Mouse (Mus musculus): ENCODE results near the gene Rpl13. TPM values are rescaled to one million over a fixed set of nuclear protein-coding genes. Genes with fewer than 3 reads are reported as not detected.

The Rpl13 gene
- total and polyA plus RNA-seq, 3 experiments, result 1,306 to 3,113 TPM; not detected in 1

DNA sequence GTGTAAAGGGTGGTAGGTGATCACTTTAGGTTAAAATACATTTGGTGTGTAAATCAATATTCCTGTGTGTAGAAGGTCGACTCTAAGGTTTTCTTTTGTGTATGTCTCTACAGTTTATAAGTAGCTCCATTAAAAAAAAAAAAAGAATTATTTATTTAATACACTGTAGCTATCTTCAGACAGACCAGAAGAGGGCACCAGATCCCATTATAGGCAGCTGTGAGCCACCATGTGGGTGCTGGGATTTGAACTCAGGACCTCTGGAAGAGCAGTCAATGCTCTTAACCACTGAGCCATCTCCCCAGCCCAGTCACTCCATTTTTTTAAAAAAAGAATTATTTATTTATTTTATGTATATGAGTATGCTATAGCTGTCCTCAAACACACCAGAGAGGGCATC is 5.9 kb downstream of the Rpl13 start:
- no peaks in the 10 kb centered on the region for H3K9me3 ChIP-seq (replicated peaks; ENCODE audit: insufficient read depth, low read length)
- no peak overlapping the region for H3K4me3 ChIP-seq (ENCODE audit: control insufficient read depth in 1 of 2, insufficient read depth in 1 of 2, low read depth in 2 of 2, low read length in 2 of 2)
- TF ChIP-seq ZMIZ1 (IDR thresholded peaks at IDR 0.05; ENCODE audit: low read depth, low read length), result no peak
- TF ChIP-seq SMC3 (IDR thresholded peaks at IDR 0.05; ENCODE audit: low read depth, low read length), result peak; percentile 41
- no peak for TF ChIP-seq NRF1 (IDR thresholded peaks at IDR 0.05; ENCODE audit: insufficient read depth, low read depth, low read length, poor library complexity, severe bottlenecking)
- no peak for TF ChIP-seq NELFE (IDR thresholded peaks at IDR 0.05; ENCODE audit: low read depth, low read length)
- peak; percentile 49 for TF ChIP-seq RAD21 (IDR thresholded peaks at IDR 0.05; ENCODE audit: low read depth, low read length)
- TF ChIP-seq ZC3H11A (IDR thresholded peaks at IDR 0.05; ENCODE audit: low read depth, low read length), result 0 out of 2 replicates have a peak, but pooled peaks have one; percentile 11
- peak; percentile 33 to 51 (median 44); a peak in 4 of 6 replicates for TF ChIP-seq CTCF (IDR thresholded peaks at IDR 0.05 in 2 of 3, conservative IDR thresholded peaks at IDR 0.05 in 1 of 3; ENCODE audit: control insufficient read depth in 1 of 3, insufficient read depth in 1 of 3, low read depth in 2 of 3, low read length in 3 of 3, poor library complexity in 1 of 3, severe bottlenecking in 1 of 3)
- TF ChIP-seq ZNF384 (IDR thresholded peaks at IDR 0.05; ENCODE audit: low read depth, low read length), result peak; percentile 91
- 0 out of 2 replicates have a peak, but pooled peaks have one; percentile 41 for TF ChIP-seq MYC (IDR thresholded peaks at IDR 0.05; ENCODE audit: low read depth, low read length)
- H3K36me3 ChIP-seq (ENCODE audit: control insufficient read depth in 1 of 2, insufficient read depth in 2 of 2, low read length in 2 of 2), result peaks cover 14 to 15% of the 10 kb centered on the region in 2 experiments
- H3K4me1 ChIP-seq (ENCODE audit: control insufficient read depth in 1 of 2, insufficient read depth in 2 of 2, low read length in 2 of 2), result peaks cover 4 to 8% of the 10 kb centered on the region in 2 experiments; a peak in 2 of 4 replicates
- DNase-seq (ENCODE audit: low read depth, low spot score), result peak; percentile 50
- H3K27me3 ChIP-seq (ENCODE audit: control insufficient read depth in 1 of 2, insufficient read depth in 2 of 2, low read length in 2 of 2), result no peaks in the 10 kb centered on the region
- H3K27ac ChIP-seq (ENCODE audit: control insufficient read depth, low read depth, low read length), result no peak overlapping the region
- no peak overlapping the region for H3K9ac ChIP-seq (ENCODE audit: control insufficient read depth, low read depth, low read length, poor library complexity, severe bottlenecking)
- H3K79me2 ChIP-seq (ENCODE audit: control insufficient read depth, insufficient read depth, low read length, poor library complexity), result peaks cover 15% of the 10 kb centered on the region

- DNase-seq (ENCODE audit: low read depth, low spot score), result no peak
- peaks cover 6% of the 10 kb centered on the region for H3K79me2 ChIP-seq (ENCODE audit: control insufficient read depth, insufficient read depth, low read length, poor library complexity)
Measured at GRCm38 (mm10) chr8:123108953-123109352, 6.8 kb downstream of the Rpl13 start.

More at GRCm38 (mm10) chr8:123108953-123109352, 6.8 kb downstream of the Rpl13 start:
- Histone ChIP-seq H3K4me1 (ENCODE audit: control insufficient read depth in 1 of 2, insufficient read depth in 2 of 2, low read length in 2 of 2) (peaks cover 7 to 11% of the 10 kb centered on the region in 2 experiments), H3K27me3 (ENCODE audit: control insufficient read depth in 1 of 2, insufficient read depth in 2 of 2, low read length in 2 of 2) (no peaks in the 10 kb centered on the region), H3K4me3 (ENCODE audit: control insufficient read depth in 1 of 2, insufficient read depth in 1 of 2, low read depth in 2 of 2, low read length in 2 of 2) (no peak overlapping the region), H3K9me3 (replicated peaks; ENCODE audit: insufficient read depth, low read length) (no peaks in the 10 kb centered on the region), H3K9ac (ENCODE audit: control insufficient read depth, low read depth, low read length, poor library complexity, severe bottlenecking) (no peak overlapping the region), H3K27ac (ENCODE audit: control insufficient read depth, low read depth, low read length) (no peak overlapping the region), H3K36me3 (ENCODE audit: control insufficient read depth in 1 of 2, insufficient read depth in 2 of 2, low read length in 2 of 2) (peaks cover 6 to 15% of the 10 kb centered on the region in 2 experiments)
- TF ChIP-seq MAZ (IDR thresholded peaks at IDR 0.05; ENCODE audit: low read depth, low read length), result no peak
- no peak for TF ChIP-seq NELFE (IDR thresholded peaks at IDR 0.05; ENCODE audit: low read depth, low read length)
- no peak for TF ChIP-seq MYC (IDR thresholded peaks at IDR 0.05; ENCODE audit: low read depth, low read length)
- TF ChIP-seq MYB (IDR thresholded peaks at IDR 0.05; ENCODE audit: low read depth, low read length), result no peak
- no peak for TF ChIP-seq TBP (IDR thresholded peaks at IDR 0.05; ENCODE audit: low read depth, low read length)
- TF ChIP-seq CTCF (IDR thresholded peaks at IDR 0.05 in 2 of 3, conservative IDR thresholded peaks at IDR 0.05 in 1 of 3; ENCODE audit: control insufficient read depth in 1 of 3, insufficient read depth in 1 of 3, low read depth in 2 of 3, low read length in 3 of 3, poor library complexity in 1 of 3, severe bottlenecking in 1 of 3), result no peak
- no peak for TF ChIP-seq TCF12 (IDR thresholded peaks at IDR 0.05; ENCODE audit: low read depth, low read length)
- no peak for TF ChIP-seq MAX (IDR thresholded peaks at IDR 0.05; ENCODE audit: low read length)
- TF ChIP-seq ZMIZ1 (IDR thresholded peaks at IDR 0.05; ENCODE audit: low read depth, low read length), result no peak
- no peak for TF ChIP-seq GABPA (IDR thresholded peaks at IDR 0.05; ENCODE audit: low read depth, low read length)
- TF ChIP-seq RCOR1 (IDR thresholded peaks at IDR 0.05; ENCODE audit: low read depth, low read length), result no peak
- TF ChIP-seq SIN3A (IDR thresholded peaks at IDR 0.05; ENCODE audit: low read length), result no peak
- TF ChIP-seq MXI1 (IDR thresholded peaks at IDR 0.05; ENCODE audit: low read depth, low read length), result no peak
- no peak for TF ChIP-seq CHD1 (IDR thresholded peaks at IDR 0.05; ENCODE audit: low read depth, low read length)
- no peak for TF ChIP-seq ELF1 (IDR thresholded peaks at IDR 0.05; ENCODE audit: low read depth, low read length)
- TF ChIP-seq USF1 (IDR thresholded peaks at IDR 0.05; ENCODE audit: low read depth, low read length), result no peak

Data from MEL (cell line).